Mouse (Mus musculus): Measurements from ENCODE around the gene Thap11. TPM values are rescaled to one million over a fixed set of nuclear protein-coding genes. Genes with fewer than 3 reads are reported as not detected.

The Thap11 gene
- polyA plus RNA-seq (2014; fragmentation: Illumina TruSeq; extraction: RNeasy Lipid Tissue Mini Kit (QIAGEN cat#74804)): 15.2 TPM

GRCm38 (mm10) chr8:105854715-105855216 is at the start of gene Thap11:
Gene Thap11, plus strand, starts transcription at chr8:105855132.

GRCm38 (mm10) chr8:105826861-105827848 is 27.8 kb upstream of the Thap11 start, which contains the start of the genes Ranbp10 and Tsnaxip1:
Gene Ranbp10, minus strand, starts transcription at chr8:105827350.
Gene Tsnaxip1, plus strand, starts transcription at chr8:105827731.

GRCm38 (mm10) chr8:105853178-105853577 is 1.8 kb upstream of the Thap11 start, which contains the start of gene Cenpt:
Gene Cenpt, minus strand, starts transcription at chr8:105853278.

GRCm38 (mm10) chr8:105860143-105860981 is 5.4 kb downstream of the Thap11 start, which contains the start of gene Nutf2:
Gene Nutf2, plus strand, starts transcription at chr8:105860580.

GRCm38 (mm10) chr8:105880754-105881520 is 26.0 kb downstream of the Thap11 start, which contains the start of gene Edc4:
Gene Edc4, plus strand, starts transcription at chr8:105880881.

GRCm38 (mm10) chr8:105893339-105893738 is 38.4 kb downstream of the Thap11 start, which contains the start of gene Nrn1l:
Gene Nrn1l, plus strand, starts transcription at chr8:105893567.

GRCm38 (mm10) chr8:105900180-105900940 is 45.4 kb downstream of the Thap11 start, which contains the start of gene Pskh1:
Gene Pskh1, plus strand, starts transcription at chr8:105900441.

Other genes starting within 250 kb of the Thap11 start
- 0.63 TPM for gene Ripor1, start 249.9 kb upstream of the Thap11 start, polyA plus RNA-seq (2014; fragmentation: Illumina TruSeq; extraction: RNeasy Lipid Tissue Mini Kit (QIAGEN cat#74804))
- 134 TPM for gene Ctcf, start 218.6 kb upstream of the Thap11 start, polyA plus RNA-seq (2014; fragmentation: Illumina TruSeq; extraction: RNeasy Lipid Tissue Mini Kit (QIAGEN cat#74804))
- gene Agrp, start 217.7 kb upstream of the Thap11 start, polyA plus RNA-seq (2014; fragmentation: Illumina TruSeq; extraction: RNeasy Lipid Tissue Mini Kit (QIAGEN cat#74804)): not detected
- gene Carmil2, start 168.9 kb upstream of the Thap11 start, polyA plus RNA-seq (2014; fragmentation: Illumina TruSeq; extraction: RNeasy Lipid Tissue Mini Kit (QIAGEN cat#74804)): not detected
- 1.3 TPM for gene Acd, start 154.0 kb upstream of the Thap11 start, polyA plus RNA-seq (2014; fragmentation: Illumina TruSeq; extraction: RNeasy Lipid Tissue Mini Kit (QIAGEN cat#74804))
- gene Pard6a, start 154.0 kb upstream of the Thap11 start, polyA plus RNA-seq (2014; fragmentation: Illumina TruSeq; extraction: RNeasy Lipid Tissue Mini Kit (QIAGEN cat#74804)): not detected
- gene 4933405L10Rik, start 147.5 kb upstream of the Thap11 start, polyA plus RNA-seq (2014; fragmentation: Illumina TruSeq; extraction: RNeasy Lipid Tissue Mini Kit (QIAGEN cat#74804)): not detected
- gene Enkd1, start 146.9 kb upstream of the Thap11 start, polyA plus RNA-seq (2014; fragmentation: Illumina TruSeq; extraction: RNeasy Lipid Tissue Mini Kit (QIAGEN cat#74804)): 0.54 TPM
- gene Gfod2, start 96.5 kb upstream of the Thap11 start, polyA plus RNA-seq (2014; fragmentation: Illumina TruSeq; extraction: RNeasy Lipid Tissue Mini Kit (QIAGEN cat#74804)): 0.48 TPM
- gene Ranbp10, start 27.8 kb upstream of the Thap11 start, polyA plus RNA-seq (2014; fragmentation: Illumina TruSeq; extraction: RNeasy Lipid Tissue Mini Kit (QIAGEN cat#74804)): 4.8 TPM
- 2.0 TPM for gene Tsnaxip1, start 27.4 kb upstream of the Thap11 start, polyA plus RNA-seq (2014; fragmentation: Illumina TruSeq; extraction: RNeasy Lipid Tissue Mini Kit (QIAGEN cat#74804))
- 0.68 TPM for gene Cenpt, start 1.9 kb upstream of the Thap11 start, polyA plus RNA-seq (2014; fragmentation: Illumina TruSeq; extraction: RNeasy Lipid Tissue Mini Kit (QIAGEN cat#74804))
- gene Nutf2, start 5.4 kb downstream of the Thap11 start, polyA plus RNA-seq (2014; fragmentation: Illumina TruSeq; extraction: RNeasy Lipid Tissue Mini Kit (QIAGEN cat#74804)): 94.3 TPM
- gene Edc4, start 25.7 kb downstream of the Thap11 start, polyA plus RNA-seq (2014; fragmentation: Illumina TruSeq; extraction: RNeasy Lipid Tissue Mini Kit (QIAGEN cat#74804)): 2.3 TPM
- gene Nrn1l, start 38.4 kb downstream of the Thap11 start, polyA plus RNA-seq (2014; fragmentation: Illumina TruSeq; extraction: RNeasy Lipid Tissue Mini Kit (QIAGEN cat#74804)): not detected
- 4.3 TPM for gene Pskh1, start 45.3 kb downstream of the Thap11 start, polyA plus RNA-seq (2014; fragmentation: Illumina TruSeq; extraction: RNeasy Lipid Tissue Mini Kit (QIAGEN cat#74804))
- not detected for gene Ctrl, start 78.7 kb downstream of the Thap11 start, polyA plus RNA-seq (2014; fragmentation: Illumina TruSeq; extraction: RNeasy Lipid Tissue Mini Kit (QIAGEN cat#74804))
- 0.94 TPM for gene Psmb10, start 83.3 kb downstream of the Thap11 start, polyA plus RNA-seq (2014; fragmentation: Illumina TruSeq; extraction: RNeasy Lipid Tissue Mini Kit (QIAGEN cat#74804))
- not detected for gene Lcat, start 88.2 kb downstream of the Thap11 start, polyA plus RNA-seq (2014; fragmentation: Illumina TruSeq; extraction: RNeasy Lipid Tissue Mini Kit (QIAGEN cat#74804))
- gene Slc12a4, start 111.0 kb downstream of the Thap11 start, polyA plus RNA-seq (2014; fragmentation: Illumina TruSeq; extraction: RNeasy Lipid Tissue Mini Kit (QIAGEN cat#74804)): 3.5 TPM
- gene Dpep3, start 124.3 kb downstream of the Thap11 start, polyA plus RNA-seq (2014; fragmentation: Illumina TruSeq; extraction: RNeasy Lipid Tissue Mini Kit (QIAGEN cat#74804)): not detected
- gene Dus2, start 136.2 kb downstream of the Thap11 start, polyA plus RNA-seq (2014; fragmentation: Illumina TruSeq; extraction: RNeasy Lipid Tissue Mini Kit (QIAGEN cat#74804)): 2.2 TPM
- not detected for gene Dpep2nb, start 150.8 kb downstream of the Thap11 start, polyA plus RNA-seq (2014; fragmentation: Illumina TruSeq; extraction: RNeasy Lipid Tissue Mini Kit (QIAGEN cat#74804))
- 5.1 TPM for gene Ddx28, start 156.8 kb downstream of the Thap11 start, polyA plus RNA-seq (2014; fragmentation: Illumina TruSeq; extraction: RNeasy Lipid Tissue Mini Kit (QIAGEN cat#74804))
- 138 TPM for gene Nfatc3, start 203.7 kb downstream of the Thap11 start, polyA plus RNA-seq (2014; fragmentation: Illumina TruSeq; extraction: RNeasy Lipid Tissue Mini Kit (QIAGEN cat#74804))

Data from ovary, adult 10 weeks (tissue).